Mouse (Mus musculus): ENCODE results near the gene Wbp1l. TPM values are rescaled to one million over a fixed set of nuclear protein-coding genes. Genes with fewer than 3 reads are reported as not detected.

The Wbp1l gene
- polyA plus RNA-seq, 1 experiment from 2014 or later, result 55.2 TPM

- whole genome bisulfite sequencing, result 62% methylated on average over 4 of the region's 4 CpGs
- Histone ChIP-seq H3K4me2 (replicated peaks) (no peak overlapping the region), H3K4me3 (replicated peaks) (no peak overlapping the region), H3K4me1 (peaks cover 11% of the 10 kb centered on the region; the same call in 1 of the 2 replicates), H3K27me3 (no peaks in the 10 kb centered on the region), H3K9me3 (replicated peaks) (no peaks in the 10 kb centered on the region), H3K36me3 (peaks cover 9% of the 10 kb centered on the region), H3K9ac (no peak overlapping the region), H3K27ac (replicated peaks) (no peak overlapping the region)
- ATAC-seq (ENCODE audit: insufficient number of reproducible peaks, low FRiP score, low TSS enrichment, low read depth), result no peak
These were observed 62.6 kb downstream of the Wbp1l start for GRCm38 (mm10) chr19:46661511-46661910.

DNA sequence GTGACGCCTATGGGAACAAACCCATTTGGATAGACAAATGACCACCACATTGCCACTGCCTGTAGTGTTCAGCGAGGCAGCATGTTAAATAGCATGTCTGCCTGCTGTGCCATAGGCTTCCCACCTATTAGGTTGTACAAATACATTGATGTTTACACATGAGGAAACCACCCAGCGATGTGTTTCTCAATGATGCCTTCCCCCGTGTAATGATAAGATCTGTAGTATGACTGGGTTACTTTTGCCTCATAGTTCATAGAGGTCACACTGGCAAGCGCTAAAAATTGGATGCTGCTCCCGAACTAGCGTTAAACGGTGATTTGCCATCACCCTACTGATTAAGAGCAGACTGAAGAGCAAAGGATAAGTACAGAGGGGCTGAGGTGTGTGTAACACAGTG, 63.3 kb downstream of the Wbp1l start:
- Histone ChIP-seq H3K4me2 (replicated peaks) (no peak overlapping the region), H3K27ac (replicated peaks) (no peak overlapping the region), H3K4me3 (replicated peaks) (no peak overlapping the region), H3K36me3 (peaks cover 2% of the 10 kb centered on the region), H3K4me1 (peaks cover 11% of the 10 kb centered on the region; the same call in 1 of the 2 replicates), H3K9me3 (replicated peaks) (no peaks in the 10 kb centered on the region), H3K27me3 (no peaks in the 10 kb centered on the region), H3K9ac (no peak overlapping the region)
- ATAC-seq (ENCODE audit: insufficient number of reproducible peaks, low FRiP score, low TSS enrichment, low read depth), result no peak
- 75% methylated on average over 8 of the region's 8 CpGs for WGBS

DNA sequence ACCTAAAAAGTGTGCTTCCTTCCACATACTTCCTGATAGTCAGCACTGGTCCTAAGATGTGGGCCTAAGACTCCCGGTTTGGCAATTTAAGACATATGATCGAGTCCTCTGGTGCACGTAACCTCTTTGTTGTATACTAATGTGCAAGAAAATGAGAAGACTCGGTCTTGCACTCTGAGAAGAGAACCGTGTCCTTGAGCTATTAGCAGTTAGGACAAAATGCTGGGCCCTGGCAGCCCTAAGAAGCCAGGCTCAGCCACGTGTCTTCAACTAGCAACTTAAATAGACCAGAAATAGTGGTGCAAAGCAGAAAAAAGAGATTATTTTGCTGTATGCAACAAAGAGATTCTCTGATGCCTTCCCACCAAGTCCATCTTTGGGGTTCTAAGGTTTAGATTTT, 63.9 kb downstream of the Wbp1l start:
- Histone ChIP-seq H3K27ac (replicated peaks) (no peak overlapping the region), H3K27me3 (no peaks in the 10 kb centered on the region), H3K4me2 (replicated peaks) (no peak overlapping the region), H3K4me1 (peaks cover 11% of the 10 kb centered on the region; the same call in 1 of the 2 replicates), H3K36me3 (no peaks in the 10 kb centered on the region), H3K9me3 (replicated peaks) (no peaks in the 10 kb centered on the region), H3K4me3 (replicated peaks) (no peak overlapping the region), H3K9ac (no peak overlapping the region)
- no peak for ATAC-seq (ENCODE audit: insufficient number of reproducible peaks, low FRiP score, low TSS enrichment, low read depth)
- WGBS, result 63% methylated on average over 6 of the region's 6 CpGs

DNA sequence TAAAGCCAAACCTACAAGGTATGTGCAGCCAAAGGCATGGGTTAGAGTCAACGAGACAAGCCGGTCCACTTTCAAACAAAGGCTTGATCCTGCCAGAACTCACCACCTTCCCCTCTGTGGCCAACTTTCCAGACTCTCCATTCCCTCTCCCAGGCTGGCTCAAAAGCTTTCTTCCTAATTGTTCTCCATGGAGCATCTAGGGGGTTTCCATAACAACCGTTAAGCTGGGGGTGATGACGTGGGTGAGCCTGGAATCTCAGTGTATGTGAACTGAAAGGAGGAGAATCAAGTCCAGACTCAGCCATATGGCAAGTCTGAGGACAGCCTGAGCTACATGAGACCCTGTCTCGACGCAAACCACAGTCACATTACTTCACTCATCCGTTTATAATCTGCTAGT, 66.6 kb downstream of the Wbp1l start:
- Histone ChIP-seq H3K9ac (no peak overlapping the region), H3K36me3 (no peaks in the 10 kb centered on the region), H3K9me3 (replicated peaks) (no peaks in the 10 kb centered on the region), H3K27ac (replicated peaks) (no peak overlapping the region), H3K4me1 (peaks cover 11% of the 10 kb centered on the region; the same call in 1 of the 2 replicates), H3K4me3 (replicated peaks) (no peak overlapping the region), H3K4me2 (replicated peaks) (no peak overlapping the region), H3K27me3 (no peaks in the 10 kb centered on the region)
- WGBS, result 37% methylated on average over 7 of the region's 7 CpGs
- ATAC-seq (ENCODE audit: insufficient number of reproducible peaks, low FRiP score, low TSS enrichment, low read depth), result no peak

DNA sequence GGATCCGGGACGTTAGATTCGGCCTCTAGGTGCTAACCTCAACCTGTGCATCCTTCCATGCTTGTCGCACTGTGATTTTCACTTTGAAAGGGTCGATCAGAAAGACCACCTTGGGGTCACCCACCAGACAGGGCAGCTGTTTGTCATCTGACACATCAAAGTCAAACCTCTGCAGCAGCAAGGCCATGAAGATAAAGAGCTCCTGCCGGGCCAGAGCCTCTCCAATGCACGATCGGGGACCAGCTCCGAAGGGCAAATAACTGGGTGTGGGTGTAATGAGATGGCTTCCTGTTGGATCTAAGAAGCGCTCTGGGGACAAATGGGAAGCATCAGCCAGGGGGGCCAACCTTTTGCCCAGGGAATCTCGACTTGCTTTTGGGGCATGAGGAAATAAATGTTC, 68.4 kb downstream of the Wbp1l start:
- Histone ChIP-seq H3K9ac (no peak overlapping the region), H3K9me3 (replicated peaks) (no peaks in the 10 kb centered on the region), H3K27ac (replicated peaks) (no peak overlapping the region), H3K4me1 (peaks cover 10% of the 10 kb centered on the region; the same call in 1 of the 2 replicates), H3K4me3 (replicated peaks) (no peak overlapping the region), H3K4me2 (replicated peaks) (no peak overlapping the region), H3K36me3 (no peaks in the 10 kb centered on the region), H3K27me3 (peaks cover 9% of the 10 kb centered on the region; the same call in 1 of the 2 replicates)
- WGBS, result 73% methylated on average over 11 of the region's 11 CpGs
- no peak for ATAC-seq (ENCODE audit: insufficient number of reproducible peaks, low FRiP score, low TSS enrichment, low read depth)

DNA sequence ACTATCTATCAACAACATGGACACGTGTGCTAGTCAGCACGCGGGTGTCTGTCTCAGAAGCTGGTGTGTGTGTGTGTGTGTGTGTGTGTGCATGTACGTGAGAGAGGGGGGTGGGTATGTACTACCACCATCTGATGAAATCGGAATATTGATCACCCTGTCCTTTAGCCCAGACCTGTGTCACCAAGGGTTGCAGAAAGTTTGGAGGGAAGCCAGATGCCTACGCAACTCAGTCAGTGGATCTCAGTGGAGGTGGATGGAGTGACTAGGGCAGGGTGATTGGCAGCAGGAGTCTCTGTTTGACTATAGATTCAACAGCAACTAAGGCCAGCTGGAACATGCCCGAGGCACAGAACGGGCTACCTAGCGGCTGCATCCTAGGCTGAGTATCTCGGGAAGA, 69.4 kb downstream of the Wbp1l start:
- Histone ChIP-seq H3K27me3 (peaks cover 10% of the 10 kb centered on the region; the same call in 1 of the 2 replicates), H3K4me2 (replicated peaks) (no peak overlapping the region), H3K36me3 (no peaks in the 10 kb centered on the region), H3K9ac (no peak overlapping the region), H3K4me1 (peaks cover 7% of the 10 kb centered on the region; the same call in 1 of the 2 replicates), H3K4me3 (replicated peaks) (no peak overlapping the region), H3K27ac (replicated peaks) (no peak overlapping the region), H3K9me3 (replicated peaks) (no peaks in the 10 kb centered on the region)
- ATAC-seq (ENCODE audit: insufficient number of reproducible peaks, low FRiP score, low TSS enrichment, low read depth), result no peak; the same call in 1 of the 2 replicates
- 76% methylated on average over 10 of the region's 10 CpGs for WGBS

GRCm38 (mm10) chr19:46669802-46670201, 70.9 kb downstream of the Wbp1l start:
- no peak overlapping the region for H3K9ac ChIP-seq
- H3K27me3 ChIP-seq, result peaks cover 10% of the 10 kb centered on the region; the same call in 1 of the 2 replicates
- H3K4me1 ChIP-seq, result peaks cover 7% of the 10 kb centered on the region; the same call in 1 of the 2 replicates
- no peaks in the 10 kb centered on the region for H3K36me3 ChIP-seq
- H3K9me3 ChIP-seq (replicated peaks), result no peaks in the 10 kb centered on the region
- no peak for ATAC-seq (ENCODE audit: insufficient number of reproducible peaks, low FRiP score, low TSS enrichment, low read depth)
- H3K27ac ChIP-seq (replicated peaks), result no peak overlapping the region
- no peak overlapping the region for H3K4me3 ChIP-seq (replicated peaks)
- WGBS, result 87% methylated on average over 5 of the region's 5 CpGs
- H3K4me2 ChIP-seq (replicated peaks), result no peak overlapping the region

- WGBS, result 20% methylated on average over 13 of the region's 13 CpGs
- H3K9ac ChIP-seq, result no peak overlapping the region
- H3K27me3 ChIP-seq, result peaks cover 10% of the 10 kb centered on the region; the same call in 1 of the 2 replicates
- ATAC-seq (ENCODE audit: insufficient number of reproducible peaks, low FRiP score, low TSS enrichment, low read depth), result 0 out of 2 replicates have a peak, but pooled peaks have one; percentile 65
- H3K4me2 ChIP-seq (replicated peaks), result no peak overlapping the region
- H3K27ac ChIP-seq (replicated peaks), result no peak overlapping the region
- H3K9me3 ChIP-seq (replicated peaks), result no peaks in the 10 kb centered on the region
- H3K36me3 ChIP-seq, result no peaks in the 10 kb centered on the region
- H3K4me3 ChIP-seq (replicated peaks), result no peak overlapping the region
- H3K4me1 ChIP-seq, result 0 out of 2 replicates have a peak, but pooled peaks cover 1% of the 10 kb centered on the region
These were observed 71.8 kb downstream of the Wbp1l start for GRCm38 (mm10) chr19:46670691-46671090.

DNA sequence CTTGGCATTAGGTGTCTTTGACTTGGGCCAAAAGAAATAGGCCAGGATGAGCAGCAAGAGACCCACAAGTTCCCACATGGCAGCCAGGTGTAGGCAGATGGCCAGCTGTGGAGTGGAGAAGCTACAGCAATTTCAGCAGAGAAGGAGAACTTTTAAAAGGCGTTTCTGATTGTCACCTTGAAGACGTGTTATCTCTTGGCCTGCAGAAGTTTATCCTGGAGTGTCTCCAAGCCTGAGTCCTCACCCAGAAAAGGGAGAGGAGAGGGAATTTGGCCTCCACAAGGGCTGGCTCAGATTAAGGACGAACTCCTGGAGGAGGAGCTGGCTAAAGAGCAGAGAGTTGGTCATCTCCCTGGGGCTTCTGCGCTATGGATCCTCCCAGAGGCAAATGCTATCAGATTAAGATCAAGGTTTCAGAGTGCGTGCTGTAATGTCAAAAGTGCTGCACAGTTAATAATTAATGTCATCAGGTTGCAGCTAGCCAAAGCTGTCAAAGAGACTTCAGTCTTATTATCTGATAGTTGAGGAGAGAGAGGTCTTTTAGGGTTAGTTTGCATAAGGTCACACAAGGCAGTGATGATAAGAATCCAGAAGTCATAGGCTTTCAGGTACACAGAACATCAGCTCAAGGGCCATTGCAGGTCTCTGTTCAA, 74.0 kb downstream of the Wbp1l start, which contains the start of gene Cyp17a1:
TSS of gene Cyp17a1 (minus strand) at position 407 of the 653 bp plus-strand sequence.
- Histone ChIP-seq H3K36me3 (no peaks in the 10 kb centered on the region), H3K4me2 (replicated peaks) (no peak within 1 kb of the TSS), H3K9me3 (replicated peaks) (no peaks in the 10 kb centered on the region), H3K27ac (replicated peaks) (no peak within 1 kb of the TSS), H3K27me3 (peaks cover 10% of the 10 kb centered on the region; the same call in 1 of the 2 replicates), H3K9ac (no peak within 1 kb of the TSS), H3K4me1 (no peaks in the 10 kb centered on the region), H3K4me3 (replicated peaks) (no peak within 1 kb of the TSS)
- ATAC-seq (ENCODE audit: insufficient number of reproducible peaks, low FRiP score, low TSS enrichment, low read depth), result no peak
- 49% methylated on average over 5 of the region's 5 CpGs for WGBS

GRCm38 (mm10) chr19:46675641-46676040, 76.8 kb downstream of the Wbp1l start:
- H3K4me2 ChIP-seq (replicated peaks), result no peak overlapping the region

DNA sequence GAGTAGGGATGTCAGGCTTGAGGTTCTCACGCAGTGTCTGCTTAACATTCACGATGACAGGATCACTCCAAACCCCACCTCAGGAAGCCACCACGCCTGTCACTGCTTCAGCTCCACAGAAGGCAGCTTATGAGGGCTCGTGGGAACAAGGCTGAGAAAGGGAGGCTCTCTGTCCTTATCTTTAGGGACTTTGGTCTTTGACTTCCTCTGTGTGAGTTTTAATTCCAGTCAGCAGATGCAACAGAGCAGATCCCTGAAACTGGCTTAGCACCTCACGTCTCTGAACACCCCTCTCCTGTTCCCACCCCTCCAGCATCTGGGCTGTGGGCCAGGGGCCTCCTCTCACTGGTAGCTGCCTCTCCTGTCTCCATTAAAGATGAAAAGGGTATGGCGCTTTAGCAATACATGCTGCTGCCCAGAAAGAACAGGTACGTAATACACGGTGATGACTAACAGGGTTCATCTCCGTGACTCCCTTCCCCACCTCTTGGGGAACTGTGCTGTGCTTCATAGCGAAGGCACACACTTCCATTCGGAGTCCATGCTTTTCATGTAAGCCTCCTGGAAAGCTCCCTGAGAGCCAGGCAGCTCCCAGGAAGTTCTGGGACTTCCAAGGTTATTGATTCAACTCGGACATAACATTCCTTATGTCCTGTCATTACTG, 81.0 kb downstream of the Wbp1l start:
- no peaks in the 10 kb centered on the region for H3K27me3 ChIP-seq
- no peak overlapping the region for H3K9ac ChIP-seq
- no peaks in the 10 kb centered on the region for H3K4me1 ChIP-seq
- H3K4me2 ChIP-seq (replicated peaks), result no peak overlapping the region
- 52% methylated on average over 12 of the region's 12 CpGs for WGBS
- no peak overlapping the region for H3K27ac ChIP-seq (replicated peaks)
- no peak overlapping the region for H3K4me3 ChIP-seq (replicated peaks)
- H3K36me3 ChIP-seq, result no peaks in the 10 kb centered on the region
- no peaks in the 10 kb centered on the region for H3K9me3 ChIP-seq (replicated peaks)
- ATAC-seq (ENCODE audit: insufficient number of reproducible peaks, low FRiP score, low TSS enrichment, low read depth), result no peak

More at GRCm38 (mm10) chr19:46675641-46676040, 76.8 kb downstream of the Wbp1l start:
- no peak overlapping the region for H3K27ac ChIP-seq (replicated peaks)
- H3K4me1 ChIP-seq, result no peaks in the 10 kb centered on the region
- no peak overlapping the region for H3K9ac ChIP-seq
- H3K9me3 ChIP-seq (replicated peaks), result no peaks in the 10 kb centered on the region
- peaks cover 10% of the 10 kb centered on the region; the same call in 1 of the 2 replicates for H3K27me3 ChIP-seq
- ATAC-seq (ENCODE audit: insufficient number of reproducible peaks, low FRiP score, low TSS enrichment, low read depth), result no peak
- no peak overlapping the region for H3K4me3 ChIP-seq (replicated peaks)
- no peaks in the 10 kb centered on the region for H3K36me3 ChIP-seq
- WGBS, result 69% methylated on average over 3 of the region's 3 CpGs

Measured in embryonic facial prominence, embryonic 15.5 days (tissue).